Mouse (Mus musculus): ENCODE data around the gene Ttll11.

Ttll11 gene

GRCm38 (mm10) chr2:35767834-35768537, 211.7 kb downstream of the Ttll11 start:
- no peak for DNase-seq (ENCODE audit: low read depth)

GRCm38 (mm10) chr2:35764328-35764727, 215.4 kb downstream of the Ttll11 start:
- no peak for DNase-seq (ENCODE audit: low read depth)

GRCm38 (mm10) chr2:35763818-35764217, 215.9 kb downstream of the Ttll11 start:
- DNase-seq (ENCODE audit: low read depth): no peak

GRCm38 (mm10) chr2:35761458-35761857, 218.3 kb downstream of the Ttll11 start:
- no peak for DNase-seq (ENCODE audit: low read depth)

GRCm38 (mm10) chr2:35760867-35761266, 218.8 kb downstream of the Ttll11 start:
- DNase-seq (ENCODE audit: low read depth): no peak

- DNase-seq (ENCODE audit: low read depth): no peak
These were observed 219.4 kb downstream of the Ttll11 start for GRCm38 (mm10) chr2:35760352-35760751.

GRCm38 (mm10) chr2:35756467-35756866, 223.2 kb downstream of the Ttll11 start:
- DNase-seq (ENCODE audit: low read depth): no peak

- no peak for DNase-seq (ENCODE audit: low read depth)
These were observed 227.8 kb downstream of the Ttll11 start for GRCm38 (mm10) chr2:35751781-35752505.

GRCm38 (mm10) chr2:35750533-35751141, 229.1 kb downstream of the Ttll11 start:
- no peak for DNase-seq (ENCODE audit: low read depth)

GRCm38 (mm10) chr2:35747371-35748035, 232.2 kb downstream of the Ttll11 start:
- no peak for DNase-seq (ENCODE audit: low read depth)

GRCm38 (mm10) chr2:35746638-35747037, 233.1 kb downstream of the Ttll11 start:
- no peak for DNase-seq (ENCODE audit: low read depth)

GRCm38 (mm10) chr2:35745876-35746275, 233.8 kb downstream of the Ttll11 start:
- DNase-seq (ENCODE audit: low read depth): no peak

GRCm38 (mm10) chr2:35739669-35740254, 240.0 kb downstream of the Ttll11 start:
- DNase-seq (ENCODE audit: low read depth): no peak

GRCm38 (mm10) chr2:35737467-35738027, 242.2 kb downstream of the Ttll11 start:
- DNase-seq (ENCODE audit: low read depth): no peak

GRCm38 (mm10) chr2:35736061-35736460, 243.7 kb downstream of the Ttll11 start:
- no peak for DNase-seq (ENCODE audit: low read depth)

GRCm38 (mm10) chr2:35735001-35735400, 244.7 kb downstream of the Ttll11 start:
- peak; percentile 35 for DNase-seq (ENCODE audit: low read depth)

- no peak for DNase-seq (ENCODE audit: low read depth)
These were observed 247.9 kb downstream of the Ttll11 start for GRCm38 (mm10) chr2:35731671-35732449.

GRCm38 (mm10) chr2:35729077-35730065, 250.3 kb downstream of the Ttll11 start:
- peak; percentile 41 for DNase-seq (ENCODE audit: low read depth)

- DNase-seq (ENCODE audit: low read depth): peak; percentile 36
These were observed 251.1 kb downstream of the Ttll11 start for GRCm38 (mm10) chr2:35728633-35729032.

GRCm38 (mm10) chr2:35723691-35724090, 256.0 kb downstream of the Ttll11 start:
- no peak for DNase-seq (ENCODE audit: low read depth)

All from NIH3T3 (cell line).